11 mouse cellular contexts compared by ENCODE assay signal in genomic region chr9:69488972-69489371, GRCm38 (mm10). TPM values are rescaled to one million over a fixed set of nuclear protein-coding genes. Genes with fewer than 3 reads are reported as not detected.
DNase-seq lines count a peak whose midpoint lies in the region; ATAC-seq and TF ChIP-seq lines count a peak whose summit lies in the region.
"Had no signal": no experiment of that assay in that cellular context is flagged by ENCODE, and none has a peak within 500 bp of the region (broad histone marks: within the 10 kb centered on the region; RNA-seq: fewer than 3 reads in every experiment).

No protein-coding gene starts in this region.

- 0 out of 2 replicates have a peak overlapping the region, but pooled peaks have one; percentile 24 for H3K27ac ChIP-seq in heart, embryonic 11.5 days (ENCODE audit: low read depth, low read length)
- H3K27ac ChIP-seq: hindbrain, embryonic 15.5 days; liver, embryonic 15.5 days had no signal

- 13% methylated on average over 5 of the region's 5 CpGs for WGBS in heart, embryonic 11.5 days (ENCODE audit: insufficient replicate concordance)

- ATAC-seq in heart, embryonic 11.5 days (replicated peaks; ENCODE audit: insufficient number of reproducible peaks, low FRiP score, low TSS enrichment), result no peak

- no peak overlapping the region for H3K4me3 ChIP-seq in heart, embryonic 11.5 days (ENCODE audit: low read depth, low read length)
- H3K4me3 ChIP-seq: hindbrain, embryonic 15.5 days; liver, embryonic 15.5 days had no signal

- no peaks in the 10 kb centered on the region for H3K27me3 ChIP-seq in heart, embryonic 11.5 days (ENCODE audit: control insufficient read depth, insufficient read depth, low read length)
- H3K27me3 ChIP-seq: hindbrain, embryonic 15.5 days; liver, embryonic 15.5 days had no signal

- peak overlapping the region; percentile 17; the same call in 1 of the 2 replicates for H3K4me2 ChIP-seq in heart, embryonic 11.5 days
- H3K4me2 ChIP-seq: hindbrain, embryonic 15.5 days; liver, embryonic 15.5 days had no signal

- no peak for TF ChIP-seq POLR2A in brain, embryonic 14.5 days (IDR thresholded peaks at IDR 0.05; ENCODE audit: borderline replicate concordance, extremely low read depth, insufficient read depth, insufficient read length, poor library complexity, severe bottlenecking)

- peaks cover 46% of the 10 kb centered on the region for H3K36me3 ChIP-seq in heart, embryonic 11.5 days (ENCODE audit: control insufficient read depth, insufficient read depth, low read length)
- H3K36me3 ChIP-seq: hindbrain, embryonic 15.5 days had no signal

- H3K4me1 ChIP-seq in heart, embryonic 11.5 days (ENCODE audit: control insufficient read depth, insufficient read depth, low read length), result peaks cover 16% of the 10 kb centered on the region
- H3K4me1 ChIP-seq: liver, embryonic 15.5 days had no signal

- no peak for DNase-seq in heart, adult 9 months (ENCODE audit: low spot score in 2 of 2)
- peak; percentile 49 for DNase-seq in 416B (ENCODE audit: low read depth)
- DNase-seq in brain, embryonic 14.5 days (ENCODE audit: low read depth), result peak; percentile 73
- DNase-seq in induced T-regulatory cell, adult 2 months (ENCODE audit: low read depth), result peak; percentile 33
- no peak for DNase-seq in cerebellum, postnatal 4 days (ENCODE audit: low spot score in 2 of 2)
- no peak for DNase-seq in kidney, adult 18-20 months
- no peak for DNase-seq in urinary bladder, postnatal 36 days (ENCODE audit: low spot score in 2 of 2)
- DNase-seq: cerebellum, adult 9-11 months had no signal

- H3K9ac ChIP-seq in heart, embryonic 11.5 days (ENCODE audit: low read depth, low read length), result no peak overlapping the region
- H3K9ac ChIP-seq: hindbrain, embryonic 15.5 days; liver, embryonic 15.5 days had no signal

- H3K9me3 ChIP-seq in heart, embryonic 11.5 days (replicated peaks; ENCODE audit: control insufficient read depth, low read length), result no peaks in the 10 kb centered on the region; the same call in 1 of the 2 replicates
- H3K9me3 ChIP-seq: hindbrain, embryonic 15.5 days; liver, embryonic 15.5 days had no signal

- TF ChIP-seq CTCF in brain, embryonic 14.5 days (IDR thresholded peaks at IDR 0.05; ENCODE audit: borderline replicate concordance, extremely low read depth, insufficient read depth, insufficient read length), result peak; percentile 58; the same call in 1 of the 2 replicates

RNA-seq across cellular contexts. Expression of gene Anxa2, which starts 35.6 kb away (rescaled TPM):
- 386 and 425 TPM in 2 replicates for polyA plus RNA-seq in heart, embryonic 11.5 days (2014; fragmentation: Nextera tagmentation; extraction: Ambion mirVana)
- polyA plus RNA-seq in brain, embryonic 14.5 days (2012; rRNA removed), result 93.5 and 132 TPM in 2 replicates

Comparison
In these comparisons a context has a peak if more than half of its experiments do, and no peak if none do; other contexts are left out.
1. DNase-seq: peak in 416B (single experiment), brain, embryonic 14.5 days (single experiment) and induced T-regulatory cell, adult 2 months (single experiment); none in heart, adult 9 months (0 of 2), cerebellum, postnatal 4 days (0 of 2), kidney, adult 18-20 months (single experiment) and urinary bladder, postnatal 36 days (0 of 2).